Mouse (Mus musculus) myocyte (in vitro differentiated cells): ENCODE results near the gene Cdc6. TPM values are rescaled to one million over a fixed set of nuclear protein-coding genes. Genes with fewer than 3 reads are reported as not detected.

Source experiments
- H3K27me3 ChIP-seq: one replicate; pipeline ENCODE4 v1.6.1; 2011; ENCODE audit not compliant: control insufficient read depth, insufficient read depth, insufficient read length
- H3K36me3 ChIP-seq: one replicate; pipeline ENCODE4 v1.6.1; 2011; ENCODE audit not compliant: control insufficient read depth, insufficient read depth
- H3K4me2 ChIP-seq: one replicate; pipeline ENCODE4 v1.6.1; 2011; ENCODE audit warnings: low read depth, control low read depth
- H3K4me3 ChIP-seq: one replicate; pipeline ENCODE4 v1.5.1; 2011; ENCODE audit warnings: mild to moderate bottlenecking, control low read depth, moderate library complexity
- H3K79me2 ChIP-seq: one replicate; pipeline ENCODE4 v1.6.1; 2011; ENCODE audit not compliant: control insufficient read depth, insufficient read depth
- H3ac ChIP-seq: one replicate; pipeline ENCODE4 v1.6.1; 2011; ENCODE audit not compliant: control insufficient read depth, insufficient read length
- CEBPB ChIP-seq: IDR thresholded peaks from 2 replicates; pipeline ENCODE4 v1.6.1; 2011; ENCODE audit warnings: mild to moderate bottlenecking, moderate library complexity; ENCODE audit not compliant: poor library complexity, insufficient read depth, severe bottlenecking
- E2F4 ChIP-seq: IDR thresholded peaks from one replicate; pipeline ENCODE4 v1.6.1; 2011; ENCODE audit warnings: mild to moderate bottlenecking, control low read depth, moderate library complexity; ENCODE audit not compliant: insufficient read depth
- MAX ChIP-seq: IDR thresholded peaks from one replicate; pipeline ENCODE4 v1.6.1; 2011; ENCODE audit warnings: low read depth, mild to moderate bottlenecking, control low read depth
- MYOD1 ChIP-seq, 3 experiments: IDR thresholded peaks; one replicate each; pipeline ENCODE4 v1.6.1; 2011; ENCODE audit warnings: control low read depth in 2 of 3, low read depth in 2 of 3, mild to moderate bottlenecking in 2 of 3, moderate library complexity in 1 of 3; ENCODE audit not compliant: insufficient read length in 2 of 3, control insufficient read depth in 1 of 3
- MYOG ChIP-seq, 3 experiments: IDR thresholded peaks; one replicate each; pipeline ENCODE4 v1.6.1; 2011; ENCODE audit warnings: control low read depth in 2 of 3, low read depth in 2 of 3, mild to moderate bottlenecking in 2 of 3; ENCODE audit not compliant: insufficient read length in 2 of 3, control insufficient read depth in 1 of 3, insufficient read depth in 1 of 3
- POLR2A ChIP-seq: IDR thresholded peaks from one replicate; pipeline ENCODE4 v1.6.1; 2011; ENCODE audit warnings: low read depth, mild to moderate bottlenecking, control low read depth, moderate library complexity; ENCODE audit not compliant: insufficient read length
- POLR2AphosphoS2 ChIP-seq: IDR thresholded peaks from one replicate; pipeline ENCODE4 v1.6.1; 2011; ENCODE audit warnings: low read depth, control low read depth; ENCODE audit not compliant: insufficient read length
- REST ChIP-seq: IDR thresholded peaks from one replicate; pipeline ENCODE4 v1.6.1; 2011; ENCODE audit warnings: mild to moderate bottlenecking, control low read depth, moderate library complexity; ENCODE audit not compliant: insufficient read depth, insufficient read length
- SRF ChIP-seq: IDR thresholded peaks from one replicate; pipeline ENCODE4 v1.6.1; 2011; ENCODE audit warnings: low read depth; ENCODE audit not compliant: control insufficient read depth, insufficient read length
- TCF12 ChIP-seq: IDR thresholded peaks from one replicate; pipeline ENCODE4 v1.6.1; 2011; ENCODE audit warnings: mild to moderate bottlenecking, control low read depth; ENCODE audit not compliant: poor library complexity, insufficient read depth, severe bottlenecking
- TCF3 ChIP-seq: IDR thresholded peaks from one replicate; pipeline ENCODE4 v1.6.1; 2011; ENCODE audit warnings: low read depth, control low read depth; ENCODE audit not compliant: insufficient read length
- USF1 ChIP-seq: IDR thresholded peaks from one replicate; pipeline ENCODE4 v1.6.1; 2011; ENCODE audit warnings: low read depth, mild to moderate bottlenecking, control low read depth, moderate library complexity
- polyA plus RNA-seq: library from polyadenylated mRNA; unstranded; fragments of >200 nt; fragmentation: generic; extraction: Trizol; gene quantifications from one replicate; pipeline ENCODE4 v1.2.1, GENCODE M21; 2012; ENCODE audit warnings: missing spikeins

Cdc6 gene
- polyA plus RNA-seq, 1 experiment, result 2.6 TPM

DNA sequence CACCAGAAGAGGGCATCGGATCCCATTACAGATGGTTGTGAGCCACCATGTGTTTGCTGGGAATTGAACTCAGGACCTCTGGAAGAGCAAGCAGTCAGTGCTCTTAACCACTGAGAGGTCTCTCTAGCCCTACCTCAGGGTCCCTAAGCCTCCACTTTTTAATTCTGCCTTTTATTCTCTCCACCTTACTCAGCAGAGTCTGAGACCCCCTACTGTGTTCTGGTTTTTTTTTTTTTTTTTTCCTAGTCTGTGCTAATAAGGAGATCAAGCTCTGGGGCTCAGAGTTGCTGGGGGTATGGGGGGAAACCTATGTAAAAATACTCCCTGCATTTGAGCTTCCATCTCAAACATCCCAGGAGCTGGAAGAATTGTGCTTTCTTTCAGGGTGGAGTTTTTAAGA is 44.5 kb downstream of the Cdc6 start:
- H3ac ChIP-seq, result no peak overlapping the region
- peaks cover 83% of the 10 kb centered on the region for H3K79me2 ChIP-seq
- H3K4me2 ChIP-seq, result peak overlapping the region; percentile 65
- no peaks in the 10 kb centered on the region for H3K36me3 ChIP-seq
- H3K4me3 ChIP-seq, result no peak overlapping the region
- no peaks in the 10 kb centered on the region for H3K27me3 ChIP-seq
- TF ChIP-seq MYOG (IDR thresholded peaks at IDR 0.05; ENCODE audit: control insufficient read depth in 1 of 3, insufficient read depth in 1 of 3, insufficient read length in 2 of 3, low read depth in 2 of 3) (no peak), USF1 (no peak), MAX (no peak), TCF12 (no peak), SRF (no peak), POLR2A (no peak), CEBPB (no peak), TCF3 (no peak), REST (no peak), MYOD1 (IDR thresholded peaks at IDR 0.05; ENCODE audit: control insufficient read depth in 1 of 3, insufficient read length in 2 of 3, low read depth in 2 of 3) (no peak)

- Histone ChIP-seq H3K36me3 (no peaks in the 10 kb centered on the region), H3K27me3 (no peaks in the 10 kb centered on the region), H3ac (no peak overlapping the region), H3K4me3 (no peak overlapping the region), H3K4me2 (no peak overlapping the region), H3K79me2 (peaks cover 81% of the 10 kb centered on the region)
- TF ChIP-seq MYOG (IDR thresholded peaks at IDR 0.05; ENCODE audit: control insufficient read depth in 1 of 3, insufficient read depth in 1 of 3, insufficient read length in 2 of 3, low read depth in 2 of 3), result no peak
- TF ChIP-seq MYOD1 (IDR thresholded peaks at IDR 0.05; ENCODE audit: control insufficient read depth in 1 of 3, insufficient read length in 2 of 3, low read depth in 2 of 3), result no peak
- TF ChIP-seq POLR2AphosphoS2, result no peak
- no peak for TF ChIP-seq E2F4
- TF ChIP-seq TCF12, result no peak
- no peak for TF ChIP-seq TCF3
- TF ChIP-seq POLR2A, result no peak
- no peak for TF ChIP-seq USF1
- no peak for TF ChIP-seq REST
- no peak for TF ChIP-seq CEBPB
- no peak for TF ChIP-seq SRF
- no peak for TF ChIP-seq MAX
Measured at GRCm38 (mm10) chr11:98952736-98953135, 45.1 kb downstream of the Cdc6 start.

DNA sequence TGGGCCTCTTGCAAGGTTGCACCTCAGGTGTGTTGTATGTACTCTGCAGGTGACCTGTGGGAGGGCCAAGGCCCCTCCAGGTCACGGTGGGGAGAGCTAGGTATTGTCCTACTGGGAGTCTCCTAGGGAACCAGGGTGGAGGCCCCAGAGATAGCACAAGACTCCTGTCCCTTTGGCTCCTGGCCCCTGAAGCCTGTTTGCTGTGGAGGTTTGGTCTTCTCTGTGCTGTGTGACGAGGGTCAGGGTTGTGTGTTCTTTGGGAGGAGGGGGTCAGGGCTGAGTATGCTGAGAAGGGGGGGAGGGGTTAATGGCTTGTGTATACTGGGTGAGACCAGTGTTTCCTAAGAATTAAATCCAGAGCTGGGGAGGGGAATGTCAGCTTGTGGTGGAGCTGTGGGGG is 45.8 kb downstream of the Cdc6 start:
- H3K4me3 ChIP-seq, result no peak overlapping the region
- no peak overlapping the region for H3ac ChIP-seq

DNA sequence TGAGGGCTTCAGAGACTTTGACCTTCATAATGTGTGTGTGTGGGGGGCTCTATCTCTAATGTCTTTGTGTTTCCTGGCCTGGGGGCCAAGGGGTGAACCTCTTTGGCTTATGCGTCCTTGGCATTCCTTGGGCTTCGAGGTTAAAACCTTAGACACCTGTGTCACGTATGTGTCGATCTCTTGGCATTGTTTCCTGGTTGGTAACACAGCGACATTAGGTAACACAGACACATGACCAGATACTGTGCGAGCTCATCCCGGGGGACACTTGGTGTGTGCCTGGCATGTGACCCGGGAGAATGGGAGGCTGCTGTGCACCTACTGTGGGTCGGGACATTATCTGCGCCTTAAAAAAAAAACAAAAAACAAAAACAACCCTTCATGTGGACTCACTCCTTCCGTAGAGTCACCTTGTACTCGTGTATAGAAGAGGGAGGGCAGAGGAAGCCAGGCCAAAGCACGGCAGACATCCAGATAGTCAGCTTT is 46.3 kb downstream of the Cdc6 start:
- Histone ChIP-seq H3K4me3 (no peak overlapping the region), H3K4me2 (peak overlapping the region; percentile 29), H3K36me3 (no peaks in the 10 kb centered on the region), H3K79me2 (peaks cover 76% of the 10 kb centered on the region), H3K27me3 (no peaks in the 10 kb centered on the region), H3ac (no peak overlapping the region)
- TF ChIP-seq TCF12 (no peak), POLR2AphosphoS2 (peak; percentile 7)

More for the DNA sequence above, 45.8 kb downstream of the Cdc6 start:
- no peaks in the 10 kb centered on the region for H3K36me3 ChIP-seq
- peaks cover 81% of the 10 kb centered on the region for H3K79me2 ChIP-seq
- no peak for TF ChIP-seq REST
- TF ChIP-seq E2F4, result no peak
- TF ChIP-seq MAX, result no peak
- no peak for TF ChIP-seq CEBPB
- no peak for TF ChIP-seq POLR2AphosphoS2
- no peak for TF ChIP-seq MYOG (IDR thresholded peaks at IDR 0.05; ENCODE audit: control insufficient read depth in 1 of 3, insufficient read depth in 1 of 3, insufficient read length in 2 of 3, low read depth in 2 of 3)
- TF ChIP-seq TCF3, result no peak
- TF ChIP-seq TCF12, result no peak
- no peak for TF ChIP-seq USF1
- TF ChIP-seq POLR2A, result no peak
- TF ChIP-seq SRF, result no peak
- no peak for TF ChIP-seq MYOD1 (IDR thresholded peaks at IDR 0.05; ENCODE audit: control insufficient read depth in 1 of 3, insufficient read length in 2 of 3, low read depth in 2 of 3)
- H3K27me3 ChIP-seq, result no peaks in the 10 kb centered on the region
- H3K4me2 ChIP-seq, result no peak overlapping the region

- no peak overlapping the region for H3ac ChIP-seq
- peak overlapping the region; percentile 25 for H3K4me2 ChIP-seq
- H3K4me3 ChIP-seq, result no peak overlapping the region
- H3K36me3 ChIP-seq, result no peaks in the 10 kb centered on the region
- no peaks in the 10 kb centered on the region for H3K27me3 ChIP-seq
- TF ChIP-seq MYOG (IDR thresholded peaks at IDR 0.05; ENCODE audit: control insufficient read depth in 1 of 3, insufficient read depth in 1 of 3, insufficient read length in 2 of 3, low read depth in 2 of 3) (no peak), TCF3 (no peak), POLR2A (no peak), USF1 (no peak), CEBPB (no peak), MAX (no peak), TCF12 (no peak), E2F4 (no peak), SRF (no peak), REST (no peak)
- peaks cover 71% of the 10 kb centered on the region for H3K79me2 ChIP-seq
Measured at GRCm38 (mm10) chr11:98954373-98954772, 46.8 kb downstream of the Cdc6 start.
